Mouse (Mus musculus): ENCODE data around the gene Hip1r. TPM values are rescaled to one million over a fixed set of nuclear protein-coding genes. Genes with fewer than 3 reads are reported as not detected.
A peak's percentile ranks its signal among the peaks of the same experiment; 100 is the strongest.

Hip1r gene
- total and polyA plus RNA-seq, 3 experiments, result 16.6 to 31.6 TPM; not detected in 1

DNA sequence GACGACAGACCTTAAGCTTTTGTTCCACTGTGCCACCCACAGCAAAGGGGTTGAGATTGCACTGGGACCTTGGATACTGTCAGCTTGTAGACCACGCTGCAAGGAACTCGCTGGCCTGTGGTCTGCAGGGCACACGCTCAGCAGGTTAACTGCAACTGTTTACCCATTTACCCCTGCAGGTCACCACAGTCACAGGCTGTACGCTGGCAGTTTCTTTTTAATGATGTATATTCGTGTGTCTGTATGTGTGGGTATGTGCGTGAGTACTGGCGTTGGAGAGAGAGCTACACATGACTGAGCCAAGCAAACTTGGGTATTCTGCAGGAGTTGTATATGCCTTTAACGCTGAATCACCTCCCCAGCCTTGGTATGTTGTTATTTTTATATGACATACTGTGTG is 45.2 kb downstream of the Hip1r start:
- no peak for DNase-seq (ENCODE audit: low read depth, low spot score)
- H3K27me3 ChIP-seq (ENCODE audit: control insufficient read depth in 1 of 2, insufficient read depth in 2 of 2, low read length in 2 of 2), result no peaks in the 10 kb centered on the region
- peak overlapping the region; percentile 66 for H3K27ac ChIP-seq (ENCODE audit: control insufficient read depth, low read depth, low read length)
- peaks cover 84% of the 10 kb centered on the region for H3K79me2 ChIP-seq (ENCODE audit: control insufficient read depth, insufficient read depth, low read length, poor library complexity)
- H3K4me1 ChIP-seq (ENCODE audit: control insufficient read depth in 1 of 2, insufficient read depth in 2 of 2, low read length in 2 of 2), result peaks cover 25 to 56% of the 10 kb centered on the region in 2 experiments
- no peaks in the 10 kb centered on the region for H3K9me3 ChIP-seq (replicated peaks; ENCODE audit: insufficient read depth, low read length)
- H3K9ac ChIP-seq (ENCODE audit: control insufficient read depth, low read depth, low read length, poor library complexity, severe bottlenecking), result no peak overlapping the region
- TF ChIP-seq ELF1 (IDR thresholded peaks at IDR 0.05; ENCODE audit: low read depth, low read length), result no peak
- H3K36me3 ChIP-seq (ENCODE audit: control insufficient read depth in 1 of 2, insufficient read depth in 2 of 2, low read length in 2 of 2), result peaks cover 5 to 44% of the 10 kb centered on the region in 2 experiments
- no peak overlapping the region for H3K4me3 ChIP-seq (ENCODE audit: control insufficient read depth in 1 of 2, insufficient read depth in 1 of 2, low read depth in 2 of 2, low read length in 2 of 2)

DNA sequence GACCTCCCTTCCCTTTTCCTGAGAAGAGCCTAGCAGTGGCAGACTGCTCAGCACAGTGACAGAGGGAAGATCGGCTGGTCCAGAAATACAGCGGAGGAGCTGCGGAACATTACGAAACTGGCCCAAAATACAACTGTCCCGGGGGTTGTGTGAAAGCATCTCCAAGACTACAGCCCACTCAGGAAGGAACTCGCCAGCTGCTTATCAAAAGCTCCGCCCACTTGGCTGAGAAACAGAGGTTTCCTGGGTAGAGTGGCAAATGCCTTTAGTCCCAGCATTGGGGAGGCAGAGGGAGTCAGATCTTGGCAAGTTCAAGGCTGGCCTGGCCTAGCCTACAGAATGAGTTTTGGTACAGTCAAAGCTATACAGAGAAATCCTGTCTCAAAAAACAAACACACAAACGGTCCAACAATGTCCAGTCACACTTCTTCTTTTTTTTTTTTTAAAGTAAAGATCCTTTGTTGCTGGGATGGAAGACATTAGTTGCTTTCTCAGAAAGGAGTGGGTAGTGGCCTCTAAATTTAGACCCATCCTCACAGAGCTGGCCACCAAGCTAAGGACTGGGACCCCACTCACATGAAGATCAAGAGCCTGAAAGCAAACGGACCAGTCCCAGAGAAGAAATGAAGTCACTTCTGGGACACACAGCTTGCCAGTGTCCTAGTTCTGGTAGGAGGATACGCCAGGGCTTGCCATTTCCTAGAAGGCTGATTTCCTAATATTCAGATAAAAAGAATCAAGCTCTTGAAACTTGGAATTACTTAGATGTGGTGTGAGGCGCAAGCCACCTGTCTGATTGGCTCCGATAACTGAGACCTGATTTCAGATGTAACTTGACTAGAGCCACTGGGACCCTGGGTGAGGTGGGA is 46.2 kb downstream of the Hip1r start:
- H3K9ac ChIP-seq (ENCODE audit: control insufficient read depth, low read depth, low read length, poor library complexity, severe bottlenecking), result peak overlapping the region; percentile 50
- H3K4me3 ChIP-seq (ENCODE audit: control insufficient read depth in 1 of 2, insufficient read depth in 1 of 2, low read depth in 2 of 2, low read length in 2 of 2), result peak overlapping the region; percentile 28 to 34
- DNase-seq (ENCODE audit: low read depth, low spot score), result peak; percentile 94
- H3K27me3 ChIP-seq (ENCODE audit: control insufficient read depth in 1 of 2, insufficient read depth in 2 of 2, low read length in 2 of 2), result no peaks in the 10 kb centered on the region
- H3K36me3 ChIP-seq (ENCODE audit: control insufficient read depth in 1 of 2, insufficient read depth in 2 of 2, low read length in 2 of 2), result peaks cover 5 to 52% of the 10 kb centered on the region in 2 experiments
- H3K27ac ChIP-seq (ENCODE audit: control insufficient read depth, low read depth, low read length), result peak overlapping the region; percentile 66
- peaks cover 29 to 64% of the 10 kb centered on the region in 2 experiments for H3K4me1 ChIP-seq (ENCODE audit: control insufficient read depth in 1 of 2, insufficient read depth in 2 of 2, low read length in 2 of 2)
- peaks cover 84% of the 10 kb centered on the region for H3K79me2 ChIP-seq (ENCODE audit: control insufficient read depth, insufficient read depth, low read length, poor library complexity)
- TF ChIP-seq MYB (IDR thresholded peaks at IDR 0.05; ENCODE audit: low read depth, low read length) (0 out of 2 replicates have a peak, but pooled peaks have one; percentile 14), ZC3H11A (IDR thresholded peaks at IDR 0.05; ENCODE audit: low read depth, low read length) (no peak), ELF1 (IDR thresholded peaks at IDR 0.05; ENCODE audit: low read depth, low read length) (0 out of 2 replicates have a peak, but pooled peaks have one; percentile 65), ZNF384 (IDR thresholded peaks at IDR 0.05; ENCODE audit: low read depth, low read length) (peak; percentile 55; the same call in 1 of the 2 replicates), CHD2 (IDR thresholded peaks at IDR 0.05; ENCODE audit: low read length) (no peak), RAD21 (IDR thresholded peaks at IDR 0.05; ENCODE audit: low read depth, low read length) (no peak), RCOR1 (IDR thresholded peaks at IDR 0.05; ENCODE audit: low read depth, low read length) (peak; percentile 70), HCFC1 (IDR thresholded peaks at IDR 0.05; ENCODE audit: low read depth, low read length) (0 out of 2 replicates have a peak, but pooled peaks have one; percentile 33), MAFK (IDR thresholded peaks at IDR 0.05; ENCODE audit: borderline replicate concordance, low read depth, low read length) (peak; percentile 37; the same call in 1 of the 2 replicates), TAL1 (IDR thresholded peaks at IDR 0.05; ENCODE audit: low read length) (peak; percentile 84), ZMIZ1 (IDR thresholded peaks at IDR 0.05; ENCODE audit: low read depth, low read length) (no peak), UBTF (IDR thresholded peaks at IDR 0.05; ENCODE audit: borderline replicate concordance, insufficient read depth, low read depth, low read length) (no peak), GATA1 (IDR thresholded peaks at IDR 0.05; ENCODE audit: low read depth, low read length) (peak; percentile 80), MEF2A (IDR thresholded peaks at IDR 0.05; ENCODE audit: extremely low read depth, insufficient replicate concordance, low read depth, low read length, poor library complexity, severe bottlenecking) (peak; percentile 64; the same call in 1 of the 2 replicates), NELFE (IDR thresholded peaks at IDR 0.05; ENCODE audit: low read depth, low read length) (no peak), TCF12 (IDR thresholded peaks at IDR 0.05; ENCODE audit: low read depth, low read length) (peak; percentile 88), SIN3A (IDR thresholded peaks at IDR 0.05; ENCODE audit: low read length) (peak; percentile 92), CHD1 (IDR thresholded peaks at IDR 0.05; ENCODE audit: low read depth, low read length) (no peak), TBP (IDR thresholded peaks at IDR 0.05; ENCODE audit: low read depth, low read length) (peak; percentile 68; the same call in 1 of the 2 replicates), MYC (IDR thresholded peaks at IDR 0.05; ENCODE audit: low read depth, low read length) (0 out of 2 replicates have a peak, but pooled peaks have one; percentile 18), BHLHE40 (IDR thresholded peaks at IDR 0.05; ENCODE audit: borderline replicate concordance, low read depth, low read length) (no peak), MXI1 (IDR thresholded peaks at IDR 0.05; ENCODE audit: low read depth, low read length) (peak; percentile 66), EP300 (IDR thresholded peaks at IDR 0.05; ENCODE audit: low read depth in 1 of 2, low read length in 2 of 2) (peak; percentile 82 to 83), GABPA (IDR thresholded peaks at IDR 0.05; ENCODE audit: low read depth, low read length) (no peak), ETS1 (IDR thresholded peaks at IDR 0.05; ENCODE audit: low read depth, low read length) (peak; percentile 90)
- H3K9me3 ChIP-seq (replicated peaks; ENCODE audit: insufficient read depth, low read length), result no peaks in the 10 kb centered on the region

All from MEL (cell line).